Mouse (Mus musculus): ENCODE measurements around the gene Gabrg3. TPM values are rescaled to one million over a fixed set of nuclear protein-coding genes. Genes with fewer than 3 reads are reported as not detected.

The Gabrg3 gene
- polyA plus RNA-seq, 1 experiment from 2014 or later, result 0.45 TPM

GRCm38 (mm10) chr7:57000585-57001261 is 386.3 kb downstream of the Gabrg3 start:
- ATAC-seq (ENCODE audit: borderline replicate concordance, extremely low read depth, low FRiP score, low TSS enrichment), result peak; percentile 82; the same call in 1 of the 2 replicates
- no peak overlapping the region for H3K4me3 ChIP-seq
- H3K27me3 ChIP-seq, result no peaks in the 10 kb centered on the region
- H3K4me2 ChIP-seq, result no peak overlapping the region
- H3K27ac ChIP-seq, result no peak overlapping the region
- H3K9me3 ChIP-seq, result no peaks in the 10 kb centered on the region
- no peaks in the 10 kb centered on the region for H3K36me3 ChIP-seq
- no peaks in the 10 kb centered on the region for H3K4me1 ChIP-seq
- no peak overlapping the region for H3K9ac ChIP-seq
- 68% methylated on average over 3 of the region's 3 CpGs for whole genome bisulfite sequencing

GRCm38 (mm10) chr7:56997713-56998624 is 389.0 kb downstream of the Gabrg3 start:
- Histone ChIP-seq H3K4me2 (no peak overlapping the region), H3K27me3 (no peaks in the 10 kb centered on the region), H3K27ac (no peak overlapping the region), H3K36me3 (no peaks in the 10 kb centered on the region), H3K4me1 (no peaks in the 10 kb centered on the region), H3K9ac (no peak overlapping the region), H3K4me3 (no peak overlapping the region), H3K9me3 (no peaks in the 10 kb centered on the region)
- 90% methylated on average over 2 of the region's 2 CpGs for WGBS
- ATAC-seq (ENCODE audit: borderline replicate concordance, extremely low read depth, low FRiP score, low TSS enrichment), result no peak

- no peak overlapping the region for H3K9ac ChIP-seq
- H3K27me3 ChIP-seq, result no peaks in the 10 kb centered on the region
- WGBS, result 95% methylated on average over 2 of the region's 2 CpGs
- no peaks in the 10 kb centered on the region for H3K4me1 ChIP-seq
- no peaks in the 10 kb centered on the region for H3K9me3 ChIP-seq
- H3K27ac ChIP-seq, result no peak overlapping the region
- H3K36me3 ChIP-seq, result no peaks in the 10 kb centered on the region
- H3K4me2 ChIP-seq, result no peak overlapping the region
- H3K4me3 ChIP-seq, result no peak overlapping the region
- ATAC-seq (ENCODE audit: borderline replicate concordance, extremely low read depth, low FRiP score, low TSS enrichment), result no peak
Measured at GRCm38 (mm10) chr7:56946398-56946797, 440.6 kb downstream of the Gabrg3 start.

- no peak overlapping the region for H3K27ac ChIP-seq
- no peak overlapping the region for H3K9ac ChIP-seq
- H3K36me3 ChIP-seq, result no peaks in the 10 kb centered on the region
- no peaks in the 10 kb centered on the region for H3K27me3 ChIP-seq
- no peaks in the 10 kb centered on the region for H3K9me3 ChIP-seq
- H3K4me1 ChIP-seq, result no peaks in the 10 kb centered on the region
- WGBS, result 55% methylated on average over 2 of the region's 2 CpGs
- no peak overlapping the region for H3K4me3 ChIP-seq
- H3K4me2 ChIP-seq, result no peak overlapping the region
- ATAC-seq (ENCODE audit: borderline replicate concordance, extremely low read depth, low FRiP score, low TSS enrichment), result no peak
Measured at GRCm38 (mm10) chr7:56941606-56942005, 445.4 kb downstream of the Gabrg3 start.

- no peak overlapping the region for H3K27ac ChIP-seq
- H3K36me3 ChIP-seq, result no peaks in the 10 kb centered on the region
- no peak overlapping the region for H3K4me2 ChIP-seq
- no peaks in the 10 kb centered on the region for H3K4me1 ChIP-seq
- no peaks in the 10 kb centered on the region for H3K27me3 ChIP-seq
- H3K9ac ChIP-seq, result no peak overlapping the region
- ATAC-seq (ENCODE audit: borderline replicate concordance, extremely low read depth, low FRiP score, low TSS enrichment), result no peak
- H3K9me3 ChIP-seq, result no peaks in the 10 kb centered on the region
- H3K4me3 ChIP-seq, result no peak overlapping the region
- 75% methylated on average over 5 of the region's 5 CpGs for WGBS
Measured at GRCm38 (mm10) chr7:56938020-56938419, 449.0 kb downstream of the Gabrg3 start.

- H3K36me3 ChIP-seq, result no peaks in the 10 kb centered on the region
- no peaks in the 10 kb centered on the region for H3K4me1 ChIP-seq
- H3K27ac ChIP-seq, result no peak overlapping the region
- no peak overlapping the region for H3K4me3 ChIP-seq
- no peaks in the 10 kb centered on the region for H3K27me3 ChIP-seq
- no peak overlapping the region for H3K9ac ChIP-seq
- H3K9me3 ChIP-seq, result no peaks in the 10 kb centered on the region
- WGBS, result 89% methylated on average over 1 of the region's 1 CpGs
- H3K4me2 ChIP-seq, result no peak overlapping the region
- no peak for ATAC-seq (ENCODE audit: borderline replicate concordance, extremely low read depth, low FRiP score, low TSS enrichment)
Measured at GRCm38 (mm10) chr7:56919499-56919898, 467.5 kb downstream of the Gabrg3 start.

GRCm38 (mm10) chr7:56914862-56915261 is 472.1 kb downstream of the Gabrg3 start:
- H3K4me1 ChIP-seq, result no peaks in the 10 kb centered on the region
- no peak overlapping the region for H3K27ac ChIP-seq
- ATAC-seq (ENCODE audit: borderline replicate concordance, extremely low read depth, low FRiP score, low TSS enrichment), result no peak
- no peak overlapping the region for H3K4me2 ChIP-seq
- H3K36me3 ChIP-seq, result no peaks in the 10 kb centered on the region
- no peaks in the 10 kb centered on the region for H3K27me3 ChIP-seq
- no peak overlapping the region for H3K4me3 ChIP-seq
- H3K9me3 ChIP-seq, result no peaks in the 10 kb centered on the region
- no peak overlapping the region for H3K9ac ChIP-seq
- 72% methylated on average over 2 of the region's 2 CpGs for WGBS

- Histone ChIP-seq H3K4me3 (no peak overlapping the region), H3K27me3 (no peaks in the 10 kb centered on the region), H3K36me3 (no peaks in the 10 kb centered on the region), H3K4me2 (no peak overlapping the region), H3K9me3 (no peaks in the 10 kb centered on the region), H3K9ac (no peak overlapping the region), H3K27ac (no peak overlapping the region), H3K4me1 (no peaks in the 10 kb centered on the region)
- ATAC-seq (ENCODE audit: borderline replicate concordance, extremely low read depth, low FRiP score, low TSS enrichment), result no peak
- 61% methylated on average over 4 of the region's 4 CpGs for WGBS
Measured at GRCm38 (mm10) chr7:56899762-56900161, 487.2 kb downstream of the Gabrg3 start.

- Histone ChIP-seq H3K36me3 (no peaks in the 10 kb centered on the region), H3K4me3 (no peak overlapping the region), H3K9ac (no peak overlapping the region), H3K4me1 (no peaks in the 10 kb centered on the region), H3K4me2 (no peak overlapping the region), H3K27me3 (no peaks in the 10 kb centered on the region), H3K27ac (no peak overlapping the region), H3K9me3 (no peaks in the 10 kb centered on the region)
- WGBS, result 18% methylated on average over 1 of the region's 1 CpGs
- ATAC-seq (ENCODE audit: borderline replicate concordance, extremely low read depth, low FRiP score, low TSS enrichment), result peak; percentile 89; the same call in 1 of the 2 replicates
Measured at GRCm38 (mm10) chr7:56867314-56868075, 519.5 kb downstream of the Gabrg3 start.

GRCm38 (mm10) chr7:56843565-56843964 is 543.4 kb downstream of the Gabrg3 start:
- Histone ChIP-seq H3K4me2 (no peak overlapping the region), H3K36me3 (no peaks in the 10 kb centered on the region), H3K9ac (no peak overlapping the region), H3K9me3 (no peaks in the 10 kb centered on the region), H3K4me3 (no peak overlapping the region), H3K27me3 (no peaks in the 10 kb centered on the region), H3K4me1 (no peaks in the 10 kb centered on the region), H3K27ac (no peak overlapping the region)
- ATAC-seq (ENCODE audit: borderline replicate concordance, extremely low read depth, low FRiP score, low TSS enrichment), result no peak
- WGBS, result 81% methylated on average over 5 of the region's 5 CpGs

- no peak overlapping the region for H3K9ac ChIP-seq
- H3K9me3 ChIP-seq, result no peaks in the 10 kb centered on the region
- WGBS, result 77% methylated on average over 6 of the region's 6 CpGs
- no peak overlapping the region for H3K4me2 ChIP-seq
- no peak overlapping the region for H3K4me3 ChIP-seq
- no peaks in the 10 kb centered on the region for H3K4me1 ChIP-seq
- no peaks in the 10 kb centered on the region for H3K27me3 ChIP-seq
- ATAC-seq (ENCODE audit: borderline replicate concordance, extremely low read depth, low FRiP score, low TSS enrichment), result no peak
- no peak overlapping the region for H3K27ac ChIP-seq
- no peaks in the 10 kb centered on the region for H3K36me3 ChIP-seq
Measured at GRCm38 (mm10) chr7:56825446-56825845, 561.5 kb downstream of the Gabrg3 start.
